Mouse (Mus musculus): ENCODE measurements around the gene Pmm1. TPM values are rescaled to one million over a fixed set of nuclear protein-coding genes. Genes with fewer than 3 reads are reported as not detected.

Pmm1 gene
- polyA plus RNA-seq, 1 experiment: 41.0 TPM

GRCm38 (mm10) chr15:81928277-81928676 is 32.5 kb downstream of the Pmm1 start:
- no peak for TF ChIP-seq POLR2A (IDR thresholded peaks at IDR 0.05; ENCODE audit: borderline replicate concordance, extremely low read depth, low read depth, low read length)
- no peak for TF ChIP-seq CTCF (IDR thresholded peaks at IDR 0.05; ENCODE audit: insufficient read depth, low read length)
- 22% methylated on average over 11 of the region's 11 CpGs for whole genome bisulfite sequencing
- no peak for DNase-seq
- no peak overlapping the region for H3K4me3 ChIP-seq (replicated peaks; ENCODE audit: extremely low read depth, low read depth, low read length)
- peaks cover 9% of the 10 kb centered on the region for H3K4me1 ChIP-seq (ENCODE audit: control insufficient read depth, insufficient read depth, low read length)

- 28% methylated on average over 4 of the region's 4 CpGs for WGBS
- H3K4me3 ChIP-seq (replicated peaks; ENCODE audit: extremely low read depth, low read depth, low read length): no peak overlapping the region
- no peak for TF ChIP-seq POLR2A (IDR thresholded peaks at IDR 0.05; ENCODE audit: borderline replicate concordance, extremely low read depth, low read depth, low read length)
- DNase-seq: no peak
- peaks cover 9% of the 10 kb centered on the region for H3K4me1 ChIP-seq (ENCODE audit: control insufficient read depth, insufficient read depth, low read length)
Observed at GRCm38 (mm10) chr15:81927741-81928140, 33.0 kb downstream of the Pmm1 start.

DNA sequence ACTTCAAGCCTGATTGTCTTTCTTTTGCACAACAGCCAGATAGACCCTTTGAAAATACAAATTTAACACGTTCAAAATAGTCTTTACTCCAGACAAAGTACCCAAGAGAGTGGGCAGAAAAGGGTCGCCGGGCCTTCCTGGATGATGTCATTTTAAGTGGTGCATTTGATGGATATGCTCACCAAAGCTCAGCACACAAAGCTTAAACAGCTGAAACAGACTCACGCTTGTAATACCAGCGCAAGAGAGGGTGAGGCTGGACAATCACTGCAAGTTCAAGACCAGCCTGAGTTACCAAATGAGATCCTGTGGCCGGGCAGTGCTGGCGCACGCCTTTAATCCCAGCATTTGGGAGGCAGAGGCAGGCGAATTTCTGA is 34.3 kb downstream of the Pmm1 start:
- Histone ChIP-seq H3K4me3 (replicated peaks; ENCODE audit: extremely low read depth, low read depth, low read length) (no peak overlapping the region), H3K4me1 (ENCODE audit: control insufficient read depth, insufficient read depth, low read length) (peaks cover 9% of the 10 kb centered on the region)
- WGBS: 33% methylated on average over 9 of the region's 9 CpGs
- DNase-seq: no peak
- TF ChIP-seq CTCF (IDR thresholded peaks at IDR 0.05; ENCODE audit: insufficient read depth, low read length): no peak
- no peak for TF ChIP-seq POLR2A (IDR thresholded peaks at IDR 0.05; ENCODE audit: borderline replicate concordance, extremely low read depth, low read depth, low read length)

GRCm38 (mm10) chr15:81925760-81926445 is 34.8 kb downstream of the Pmm1 start, which contains the start of gene Polr3h:
TSS of gene Polr3h (minus strand) at chr15:81926240.
- WGBS: 1% methylated on average over 54 of the region's 54 CpGs
- H3K4me1 ChIP-seq (ENCODE audit: control insufficient read depth, insufficient read depth, low read length): peaks cover 9% of the 10 kb centered on the region
- TF ChIP-seq CTCF (IDR thresholded peaks at IDR 0.05; ENCODE audit: insufficient read depth, low read length): no peak
- peak; percentile 33; the same call in 1 of the 2 replicates for TF ChIP-seq POLR2A (IDR thresholded peaks at IDR 0.05; ENCODE audit: borderline replicate concordance, extremely low read depth, low read depth, low read length)
- peak within 1 kb of the TSS; percentile 73 for H3K4me3 ChIP-seq (replicated peaks; ENCODE audit: extremely low read depth, low read depth, low read length)
- peak; percentile 86 for DNase-seq

- Histone ChIP-seq H3K4me3 (replicated peaks; ENCODE audit: extremely low read depth, low read depth, low read length) (no peak overlapping the region), H3K4me1 (ENCODE audit: control insufficient read depth, insufficient read depth, low read length) (peaks cover 9% of the 10 kb centered on the region)
- TF ChIP-seq POLR2A (IDR thresholded peaks at IDR 0.05; ENCODE audit: borderline replicate concordance, extremely low read depth, low read depth, low read length) (no peak), CTCF (IDR thresholded peaks at IDR 0.05; ENCODE audit: insufficient read depth, low read length) (no peak)
- no peak for DNase-seq
- WGBS: 82% methylated on average over 11 of the region's 11 CpGs
Observed at GRCm38 (mm10) chr15:81924933-81925332, 35.8 kb downstream of the Pmm1 start.

DNA sequence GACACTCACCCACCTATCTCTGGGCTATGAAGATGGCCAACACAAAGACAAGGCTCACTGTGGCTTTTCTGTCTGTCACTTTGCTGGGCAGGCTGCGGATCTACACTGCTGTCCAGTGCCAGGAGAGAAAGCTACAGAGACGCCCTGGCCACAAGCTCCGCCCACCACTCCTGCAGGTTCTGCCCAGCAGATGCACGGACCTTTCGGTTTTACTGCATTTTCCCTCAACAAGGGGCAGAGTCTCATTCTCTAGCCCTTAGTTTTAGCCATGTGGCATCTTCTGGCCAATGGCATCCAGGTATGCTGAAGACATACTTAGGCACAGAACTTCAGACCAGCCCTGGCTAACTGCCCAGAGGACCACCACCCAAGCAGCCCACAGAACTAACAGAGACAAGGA is 39.5 kb downstream of the Pmm1 start:
- Histone ChIP-seq H3K4me1 (ENCODE audit: control insufficient read depth, insufficient read depth, low read length) (peaks cover 6% of the 10 kb centered on the region), H3K4me3 (replicated peaks; ENCODE audit: extremely low read depth, low read depth, low read length) (no peak overlapping the region)
- TF ChIP-seq POLR2A (IDR thresholded peaks at IDR 0.05; ENCODE audit: borderline replicate concordance, extremely low read depth, low read depth, low read length) (no peak), CTCF (IDR thresholded peaks at IDR 0.05; ENCODE audit: insufficient read depth, low read length) (no peak)
- WGBS: 70% methylated on average over 5 of the region's 5 CpGs
- DNase-seq: no peak

- DNase-seq: no peak
- WGBS: 69% methylated on average over 10 of the region's 10 CpGs
- no peak for TF ChIP-seq CTCF (IDR thresholded peaks at IDR 0.05; ENCODE audit: insufficient read depth, low read length)
- TF ChIP-seq POLR2A (IDR thresholded peaks at IDR 0.05; ENCODE audit: borderline replicate concordance, extremely low read depth, low read depth, low read length): no peak
- H3K4me3 ChIP-seq (replicated peaks; ENCODE audit: extremely low read depth, low read depth, low read length): no peak overlapping the region
- H3K4me1 ChIP-seq (ENCODE audit: control insufficient read depth, insufficient read depth, low read length): peaks cover 6% of the 10 kb centered on the region
Observed at GRCm38 (mm10) chr15:81920546-81921217, 40.0 kb downstream of the Pmm1 start.

DNA sequence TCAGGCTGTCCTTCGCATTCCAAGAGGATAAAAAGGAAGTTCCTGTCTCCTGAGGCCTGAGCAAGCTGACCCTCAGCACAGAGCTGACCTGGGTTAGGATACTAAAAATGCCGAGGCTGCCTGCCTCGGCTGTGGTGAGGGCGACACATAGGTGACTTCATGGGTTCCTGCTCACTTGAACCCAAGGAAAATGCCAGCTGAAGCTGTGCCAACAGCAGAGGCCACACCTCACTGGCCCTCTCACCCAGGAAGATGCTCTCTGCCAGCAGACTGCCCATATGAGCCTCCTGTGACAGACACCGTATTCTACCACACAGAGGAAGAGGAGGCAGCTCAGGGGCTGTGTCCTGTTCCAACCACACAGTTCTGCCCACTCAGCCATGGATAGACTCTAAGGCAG is 41.7 kb downstream of the Pmm1 start:
- H3K4me1 ChIP-seq (ENCODE audit: control insufficient read depth, insufficient read depth, low read length): no peaks in the 10 kb centered on the region
- 64% methylated on average over 5 of the region's 5 CpGs for WGBS
- DNase-seq: no peak
- TF ChIP-seq CTCF (IDR thresholded peaks at IDR 0.05; ENCODE audit: insufficient read depth, low read length) (no peak), POLR2A (IDR thresholded peaks at IDR 0.05; ENCODE audit: borderline replicate concordance, extremely low read depth, low read depth, low read length) (no peak)
- no peak overlapping the region for H3K4me3 ChIP-seq (replicated peaks; ENCODE audit: extremely low read depth, low read depth, low read length)

- H3K4me3 ChIP-seq (replicated peaks; ENCODE audit: extremely low read depth, low read depth, low read length): no peak overlapping the region
- 51% methylated on average over 6 of the region's 6 CpGs for WGBS
- H3K4me1 ChIP-seq (ENCODE audit: control insufficient read depth, insufficient read depth, low read length): no peaks in the 10 kb centered on the region
- DNase-seq: peak; percentile 78
- TF ChIP-seq CTCF (IDR thresholded peaks at IDR 0.05; ENCODE audit: insufficient read depth, low read length): peak; percentile 98
- TF ChIP-seq POLR2A (IDR thresholded peaks at IDR 0.05; ENCODE audit: borderline replicate concordance, extremely low read depth, low read depth, low read length): no peak
Observed at GRCm38 (mm10) chr15:81917621-81918463, 42.9 kb downstream of the Pmm1 start.

Measured in lung, adult 2 months (tissue).